Mouse (Mus musculus) left cerebral cortex, postnatal 10 days (tissue): ENCODE measurements at regions not wholly inside any gene's neighbourhood (a gene's known extent, or its start where the extent isn't known, plus 50 kb on each side); places are given as distances from the start of the nearest gene placed in this dataset.

Experiments
- DNase-seq, 2 experiments: peaks; one replicate each; pipeline ENCODE4 v3.0.0; 2021 to 2022; ENCODE audit warnings: low spot score in 2 of 2, mixed read lengths in 1 of 2; ENCODE audit errors: extremely low spot score in 1 of 2
- intact Hi-C: fragments of 180-260 bp; cut with DNase I; formaldehyde crosslinking; loops from one replicate; pipeline ENCODE4 v1.15.1; 2025

GRCm38 (mm10) chr5:44922129-44922775, 122.8 kb upstream of the Ldb2 start:
- no peak for DNase-seq
- intact Hi-C loops: no loop called here

GRCm38 (mm10) chr5:44917816-44918213, 118.3 kb upstream of the Ldb2 start:
- intact Hi-C loops: no loop called here
- DNase-seq: no peak

GRCm38 (mm10) chr5:44917173-44917815, 117.8 kb upstream of the Ldb2 start:
- no peak for DNase-seq
- intact Hi-C loops: no loop called here

GRCm38 (mm10) chr5:44902541-44902940, 103.1 kb upstream of the Ldb2 start:
- intact Hi-C loops: no loop called here
- DNase-seq: no peak

- intact Hi-C loops: no loop called here
- DNase-seq: no peak
Measured at GRCm38 (mm10) chr5:44886566-44887070, 87.1 kb upstream of the Ldb2 start.

- intact Hi-C loops: no loop called here
- DNase-seq: peak; percentile 41 to 75
Measured at GRCm38 (mm10) chr5:44876946-44877345, 77.5 kb upstream of the Ldb2 start.

- DNase-seq: no peak
- intact Hi-C loops: no loop called here
Measured at GRCm38 (mm10) chr5:44872243-44872642, 72.8 kb upstream of the Ldb2 start.

GRCm38 (mm10) chr5:44863887-44864286, 64.4 kb upstream of the Ldb2 start:
- no peak for DNase-seq

GRCm38 (mm10) chr5:44863349-44863748, 63.9 kb upstream of the Ldb2 start:
- DNase-seq: no peak
- intact Hi-C loops: no loop called here

More at GRCm38 (mm10) chr5:44863887-44864286, 64.4 kb upstream of the Ldb2 start:
- intact Hi-C loops: no loop called here

- intact Hi-C loops: no loop called here
- DNase-seq: no peak
Measured at GRCm38 (mm10) chr5:44854189-44854588, 54.7 kb upstream of the Ldb2 start.
